Mouse (Mus musculus) neural tube, embryonic 13.5 days (tissue): ENCODE results near the gene Slc17a5. TPM values are rescaled to one million over a fixed set of nuclear protein-coding genes. Genes with fewer than 3 reads are reported as not detected.

ENCODE experiments used
- ATAC-seq: fragments of 200-750 bp; cut with Nextera tagmentation; 2 replicates; pipeline ENCODE4 v1.8.0; 2017; ENCODE audit warnings: low read depth, mild to moderate bottlenecking, moderate TSS enrichment, moderate library complexity
- H3K27ac ChIP-seq: fragments of 300-500 bp; sonication (generic); replicated peaks from 2 replicates; pipeline ENCODE4 v1.5.1; 2015; ENCODE audit warnings: moderate library complexity, mild to moderate bottlenecking, inconsistent platforms
- H3K27me3 ChIP-seq: fragments of 300-500 bp; sonication (generic); 2 replicates; pipeline ENCODE4 v1.6.1; 2015; ENCODE audit warnings: mild to moderate bottlenecking, inconsistent platforms
- H3K36me3 ChIP-seq: fragments of 300-500 bp; sonication (generic); 2 replicates; pipeline ENCODE4 v1.6.1; 2015; ENCODE audit warnings: mild to moderate bottlenecking, inconsistent platforms
- H3K4me1 ChIP-seq: fragments of 300-500 bp; sonication (generic); replicated peaks from 2 replicates; pipeline ENCODE4 v1.6.1; 2015; ENCODE audit warnings: inconsistent platforms
- H3K4me2 ChIP-seq: fragments of 300-500 bp; sonication (generic); 2 replicates; pipeline ENCODE4 v1.6.1; 2015; ENCODE audit warnings: inconsistent platforms, mild to moderate bottlenecking, moderate library complexity
- H3K4me3 ChIP-seq: fragments of 300-500 bp; sonication (generic); 2 replicates; pipeline ENCODE4 v1.5.1; 2015; ENCODE audit warnings: mild to moderate bottlenecking, inconsistent platforms
- H3K9ac ChIP-seq: fragments of 300-500 bp; sonication (generic); 2 replicates; pipeline ENCODE4 v1.6.1; 2015; ENCODE audit warnings: moderate library complexity, mild to moderate bottlenecking, inconsistent platforms
- H3K9me3 ChIP-seq: fragments of 300-500 bp; sonication (generic); 2 replicates; pipeline ENCODE4 v1.6.1; 2016; ENCODE audit warnings: inconsistent platforms
- WGBS: fragments of 180-500 bp; shearing (Covaris S2); methylation state at CpG from one replicate; pipeline ENCODE4 v1.1.7; 2015; 5-methylcytosine and 5-hydroxymethylcytosine counted together
- polyA plus RNA-seq: library from polyadenylated mRNA; unstranded; fragments of >200 nt; fragmentation: Nextera tagmentation; extraction: Ambion mirVana; gene quantifications from 2 replicates; pipeline ENCODE4 v1.2.1, GENCODE M21; 2015

The Slc17a5 gene
- 15.6 and 19.8 TPM in 2 replicates for polyA plus RNA-seq

DNA sequence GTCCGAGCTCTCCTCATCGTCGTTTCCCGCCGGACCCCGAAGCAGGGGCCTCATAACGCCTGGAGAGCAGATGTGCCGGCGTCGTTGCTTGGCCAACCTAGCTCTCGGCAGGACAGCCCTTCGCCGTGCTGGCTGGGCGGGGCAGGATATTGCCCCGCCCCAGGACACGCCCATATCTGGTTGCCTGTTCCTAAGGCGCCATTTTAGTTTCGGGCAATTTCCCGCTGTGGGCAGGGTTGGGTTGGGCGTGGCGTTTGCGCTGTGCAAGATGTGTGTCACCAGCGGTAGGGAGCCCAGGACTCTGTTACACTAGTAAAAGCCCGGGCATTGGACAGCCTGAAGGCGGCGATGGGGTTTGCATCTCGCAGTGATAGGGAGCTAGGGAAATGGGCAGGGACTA lies at the start of gene Slc17a5:
Slc17a5 (minus strand) TSS at position 128 of the 400 bp plus-strand sequence.
- ATAC-seq, result peak; percentile 98
- Histone ChIP-seq H3K27ac (peak within 1 kb of the TSS; percentile 78), H3K4me2 (peak within 1 kb of the TSS; percentile 61), H3K27me3 (no peaks in the 10 kb centered on the region), H3K9ac (peak within 1 kb of the TSS; percentile 79), H3K9me3 (no peaks in the 10 kb centered on the region), H3K36me3 (peaks cover 11% of the 10 kb centered on the region), H3K4me1 (peaks cover 12% of the 10 kb centered on the region), H3K4me3 (peak within 1 kb of the TSS; percentile 63)
- under 1% methylated on average over 27 of the region's 27 CpGs for WGBS

DNA sequence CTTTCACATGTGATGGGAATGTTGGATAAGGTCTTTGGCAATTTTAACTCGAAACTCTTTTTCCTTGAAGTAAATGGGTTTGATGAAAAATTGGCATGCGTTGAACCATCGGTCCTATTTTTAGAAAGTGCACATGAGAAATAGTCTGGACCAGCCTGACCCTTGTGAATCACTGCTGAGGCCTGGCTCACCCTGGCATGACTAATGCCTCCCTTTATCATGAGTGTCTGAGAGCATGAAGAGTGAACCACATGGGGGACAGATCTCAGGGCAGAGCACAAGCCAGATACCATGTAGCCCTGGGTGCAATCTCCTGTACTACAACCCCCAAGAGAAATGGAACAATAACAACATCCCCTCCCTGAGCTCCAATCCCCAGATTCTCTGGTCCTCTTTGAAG lies 46.1 kb upstream of the Slc17a5 start:
- H3K27ac ChIP-seq, result no peak overlapping the region
- no peak overlapping the region for H3K4me2 ChIP-seq
- no peaks in the 10 kb centered on the region for H3K27me3 ChIP-seq
- no peak for ATAC-seq
- H3K9me3 ChIP-seq, result no peaks in the 10 kb centered on the region
- no peak overlapping the region for H3K4me3 ChIP-seq
- H3K9ac ChIP-seq, result no peak overlapping the region
- no peaks in the 10 kb centered on the region for H3K4me1 ChIP-seq
- 96% methylated on average over 3 of the region's 3 CpGs for WGBS
- no peaks in the 10 kb centered on the region for H3K36me3 ChIP-seq

DNA sequence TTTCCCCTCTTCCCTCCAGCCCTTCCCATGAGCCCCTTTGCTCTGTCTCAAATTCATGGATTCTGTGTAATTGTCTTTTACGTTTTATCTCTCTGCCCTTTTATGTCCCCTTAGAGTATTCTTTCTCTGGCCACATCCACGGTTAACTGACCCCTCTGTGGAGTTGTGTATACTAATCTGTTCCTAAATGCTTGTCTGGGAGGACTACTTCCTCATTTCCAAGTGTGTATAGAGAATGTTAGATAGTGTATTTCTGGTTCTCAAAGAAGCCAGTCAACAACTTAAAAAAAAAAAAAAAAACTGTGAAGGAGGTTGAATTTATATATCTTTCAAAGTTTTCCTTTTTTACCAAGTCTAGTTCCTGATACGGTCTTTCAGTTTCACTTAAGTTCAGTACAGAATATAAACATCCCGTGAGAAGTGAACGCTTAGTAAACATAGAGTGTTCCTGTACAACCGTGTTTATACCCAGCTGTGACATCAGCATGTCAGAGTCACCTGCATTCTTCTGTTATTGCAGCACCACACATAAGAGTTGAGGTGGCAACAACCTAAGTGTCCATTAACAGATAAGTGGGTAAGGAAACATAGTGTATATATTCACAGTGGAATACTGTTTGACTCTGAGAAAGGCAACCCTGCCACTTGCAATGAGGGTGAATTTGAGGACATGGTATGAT lies 44.1 kb upstream of the Slc17a5 start:
- no peaks in the 10 kb centered on the region for H3K4me1 ChIP-seq
- no peak overlapping the region for H3K27ac ChIP-seq
- H3K36me3 ChIP-seq, result no peaks in the 10 kb centered on the region
- no peak for ATAC-seq
- WGBS, result 83% methylated on average over 6 of the region's 6 CpGs
- H3K27me3 ChIP-seq, result no peaks in the 10 kb centered on the region
- no peak overlapping the region for H3K9ac ChIP-seq
- no peak overlapping the region for H3K4me2 ChIP-seq
- H3K4me3 ChIP-seq, result no peak overlapping the region
- H3K9me3 ChIP-seq, result no peaks in the 10 kb centered on the region

DNA sequence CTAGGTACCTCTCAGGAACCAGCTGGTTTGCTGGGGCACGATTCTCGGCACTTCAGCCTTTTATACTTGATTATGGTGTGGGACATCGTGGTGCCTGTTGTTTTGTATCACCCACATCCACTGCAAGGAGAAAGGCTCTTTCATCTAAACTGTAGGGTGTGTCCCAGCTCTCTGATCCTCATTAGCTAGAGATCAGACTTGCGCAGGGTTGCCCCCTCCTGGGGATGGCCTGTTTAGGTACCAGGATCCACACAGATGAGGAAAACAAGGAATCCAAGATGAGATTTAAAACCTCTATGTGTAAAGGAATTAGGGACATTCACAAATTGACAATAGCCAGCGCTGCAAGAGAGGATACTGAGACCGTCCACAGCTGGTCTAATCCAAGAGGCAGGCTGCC lies 42.1 kb upstream of the Slc17a5 start:
- H3K9ac ChIP-seq, result no peak overlapping the region
- WGBS, result 59% methylated on average over 6 of the region's 6 CpGs
- H3K27me3 ChIP-seq, result no peaks in the 10 kb centered on the region
- H3K27ac ChIP-seq, result no peak overlapping the region
- no peak for ATAC-seq
- no peak overlapping the region for H3K4me3 ChIP-seq
- no peaks in the 10 kb centered on the region for H3K4me1 ChIP-seq
- no peaks in the 10 kb centered on the region for H3K9me3 ChIP-seq
- H3K4me2 ChIP-seq, result peak overlapping the region; percentile 17; the same call in 1 of the 2 replicates
- H3K36me3 ChIP-seq, result no peaks in the 10 kb centered on the region

DNA sequence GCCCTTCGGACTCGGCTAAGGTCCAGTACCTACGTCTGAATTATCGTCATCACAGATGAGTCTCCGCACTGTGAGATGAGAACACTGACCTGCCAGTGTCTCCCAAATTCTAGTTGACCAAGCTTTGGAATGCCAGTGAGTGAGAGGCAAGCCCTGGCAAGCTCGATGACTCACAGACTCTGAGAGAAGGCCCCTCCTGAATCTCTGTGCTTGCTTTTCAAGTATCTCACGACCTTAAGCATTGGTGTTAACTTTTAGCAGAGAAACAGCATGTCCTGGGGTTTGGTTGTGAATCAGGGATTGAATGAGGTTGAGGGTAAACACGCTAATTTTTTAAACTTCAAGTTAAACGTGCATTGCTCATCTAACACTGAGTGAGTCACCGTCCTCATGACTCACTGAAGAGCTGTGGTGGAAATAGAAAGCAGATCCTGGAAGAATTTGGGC lies 35.5 kb upstream of the Slc17a5 start:
- no peak overlapping the region for H3K4me2 ChIP-seq
- H3K9ac ChIP-seq, result no peak overlapping the region
- H3K9me3 ChIP-seq, result no peaks in the 10 kb centered on the region
- no peaks in the 10 kb centered on the region for H3K4me1 ChIP-seq
- H3K27ac ChIP-seq, result no peak overlapping the region
- H3K36me3 ChIP-seq, result no peaks in the 10 kb centered on the region
- no peak overlapping the region for H3K4me3 ChIP-seq
- no peak for ATAC-seq
- H3K27me3 ChIP-seq, result no peaks in the 10 kb centered on the region
- 86% methylated on average over 10 of the region's 10 CpGs for WGBS

DNA sequence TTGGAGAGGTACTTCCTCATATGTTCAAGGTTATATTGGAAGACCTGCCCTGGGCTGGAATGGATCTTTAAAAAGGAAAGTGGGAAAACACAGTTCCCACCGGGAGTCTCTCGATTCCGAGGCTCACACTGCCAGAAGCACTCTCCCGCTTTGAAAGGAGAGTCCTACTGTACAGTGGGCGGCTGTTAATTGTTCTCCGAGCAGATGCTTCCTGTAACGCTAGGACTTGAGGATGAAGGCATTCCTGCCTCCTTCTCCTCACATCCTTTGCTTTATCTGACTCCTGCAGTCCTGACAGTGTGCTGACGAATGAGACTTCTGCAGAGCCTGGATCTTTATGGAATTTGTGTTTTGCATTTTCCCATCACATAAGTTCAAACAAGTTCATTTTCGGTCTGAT lies 31.4 kb upstream of the Slc17a5 start:
- H3K36me3 ChIP-seq, result no peaks in the 10 kb centered on the region
- H3K4me3 ChIP-seq, result no peak overlapping the region
- H3K27me3 ChIP-seq, result peaks cover 19% of the 10 kb centered on the region
- WGBS, result 83% methylated on average over 9 of the region's 9 CpGs
- H3K4me2 ChIP-seq, result no peak overlapping the region
- H3K9me3 ChIP-seq, result no peaks in the 10 kb centered on the region
- peaks cover 18% of the 10 kb centered on the region for H3K4me1 ChIP-seq
- no peak for ATAC-seq
- no peak overlapping the region for H3K9ac ChIP-seq
- H3K27ac ChIP-seq, result no peak overlapping the region

DNA sequence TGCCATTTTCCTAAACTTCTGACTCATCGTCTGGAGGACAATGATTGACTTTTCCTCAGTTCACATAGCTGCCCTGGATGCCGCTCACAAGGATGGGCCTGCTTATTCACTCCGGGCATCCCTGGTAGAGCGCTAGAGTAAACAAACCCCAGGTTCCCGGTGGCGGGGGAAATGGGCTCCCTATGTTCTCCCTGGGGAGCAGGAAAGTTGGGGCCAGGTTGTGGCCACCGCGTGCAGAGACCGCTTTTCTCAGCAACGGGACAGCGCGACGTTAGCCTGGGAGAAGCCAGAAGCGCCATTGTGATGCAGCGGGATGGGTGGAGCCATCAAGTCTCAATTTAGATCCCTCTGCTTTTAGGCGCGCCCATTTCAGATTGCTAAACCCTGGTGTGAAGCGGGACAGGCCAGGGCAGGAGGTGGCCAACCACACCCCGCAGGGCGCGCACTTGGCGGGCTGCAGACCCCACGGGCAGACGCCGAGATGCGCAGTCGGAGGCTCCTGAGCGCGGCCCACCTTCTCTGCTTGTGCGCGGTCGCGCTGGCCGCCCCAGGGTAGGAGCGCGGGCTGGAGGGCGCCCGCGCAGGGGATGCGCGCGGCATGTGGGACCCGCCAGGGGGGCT lies 27.7 kb upstream of the Slc17a5 start, which contains the start of gene Cd109:
Cd109 (plus strand) TSS at position 146 of the 621 bp plus-strand sequence.
- Histone ChIP-seq H3K27ac (no peak within 1 kb of the TSS), H3K9ac (peak within 1 kb of the TSS; percentile 74), H3K9me3 (no peaks in the 10 kb centered on the region), H3K27me3 (peaks cover 23% of the 10 kb centered on the region), H3K4me2 (peak within 1 kb of the TSS; percentile 99), H3K4me1 (peaks cover 21% of the 10 kb centered on the region), H3K4me3 (peak within 1 kb of the TSS; percentile 66), H3K36me3 (no peaks in the 10 kb centered on the region)
- ATAC-seq, result peak; percentile 77
- WGBS, result under 1% methylated on average over 43 of the region's 43 CpGs

DNA sequence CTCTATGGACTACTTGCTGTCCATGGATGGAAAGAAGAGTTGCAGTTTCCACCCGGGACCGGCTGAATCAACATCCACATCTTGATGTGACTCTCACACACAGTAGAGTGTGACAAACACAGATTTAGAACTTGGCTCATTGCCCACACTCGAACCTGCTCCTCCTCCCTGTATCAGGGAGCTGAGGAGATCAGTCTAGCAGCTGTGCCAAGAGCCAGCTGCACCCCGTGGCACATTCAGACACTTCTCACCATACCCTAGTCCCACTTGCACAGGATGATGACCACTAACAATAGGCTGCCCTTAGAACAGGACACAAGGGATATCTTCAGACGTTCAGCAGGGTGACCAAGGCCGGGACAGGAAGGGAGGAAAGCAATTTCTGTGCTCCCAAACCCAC lies 26.4 kb upstream of the Slc17a5 start:
- Histone ChIP-seq H3K4me3 (no peak overlapping the region), H3K4me1 (peaks cover 21% of the 10 kb centered on the region), H3K9ac (no peak overlapping the region), H3K4me2 (peak overlapping the region; percentile 99), H3K27ac (no peak overlapping the region), H3K27me3 (peaks cover 23% of the 10 kb centered on the region), H3K36me3 (no peaks in the 10 kb centered on the region), H3K9me3 (no peaks in the 10 kb centered on the region)
- peak; percentile 86 for ATAC-seq
- WGBS, result 29% methylated on average over 6 of the region's 6 CpGs

DNA sequence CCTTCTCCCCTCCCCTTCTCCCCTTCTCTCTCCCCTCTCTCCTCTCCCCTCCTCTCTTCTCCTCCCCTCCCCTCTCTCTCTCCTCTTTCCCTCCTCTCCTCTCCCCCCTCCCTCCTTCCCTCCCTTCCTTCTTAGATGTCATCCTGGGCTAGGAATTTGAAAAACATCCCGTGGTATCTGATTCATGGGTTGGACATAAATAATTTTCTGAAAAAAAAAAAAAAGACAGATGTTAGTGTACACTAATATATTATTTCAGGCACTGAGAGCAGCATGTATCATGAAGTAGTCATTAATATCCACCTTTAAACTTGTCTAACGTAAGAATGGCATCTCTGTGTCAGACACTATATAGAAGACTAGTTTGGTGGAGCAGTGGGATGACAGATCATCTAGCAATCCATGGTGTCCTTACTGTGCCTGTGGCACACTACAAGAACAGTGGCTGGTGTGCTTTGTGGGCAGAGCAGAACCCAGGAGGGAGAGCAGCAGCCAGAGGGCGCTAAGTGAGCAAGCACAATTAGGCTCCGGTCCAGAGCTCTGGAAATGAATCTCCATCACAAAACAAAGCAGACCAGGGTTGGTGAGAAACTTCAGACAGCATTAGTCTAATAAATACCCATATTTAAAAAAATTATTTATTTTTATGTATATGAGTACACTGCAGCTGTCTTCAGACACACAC lies 13.3 kb upstream of the Slc17a5 start:
- H3K4me2 ChIP-seq, result no peak overlapping the region
- H3K9ac ChIP-seq, result no peak overlapping the region
- no peak for ATAC-seq
- H3K4me1 ChIP-seq, result no peaks in the 10 kb centered on the region
- no peaks in the 10 kb centered on the region for H3K9me3 ChIP-seq
- no peak overlapping the region for H3K4me3 ChIP-seq
- no peak overlapping the region for H3K27ac ChIP-seq
- no peaks in the 10 kb centered on the region for H3K36me3 ChIP-seq
- 61% methylated on average over 4 of the region's 4 CpGs for WGBS
- H3K27me3 ChIP-seq, result no peaks in the 10 kb centered on the region

DNA sequence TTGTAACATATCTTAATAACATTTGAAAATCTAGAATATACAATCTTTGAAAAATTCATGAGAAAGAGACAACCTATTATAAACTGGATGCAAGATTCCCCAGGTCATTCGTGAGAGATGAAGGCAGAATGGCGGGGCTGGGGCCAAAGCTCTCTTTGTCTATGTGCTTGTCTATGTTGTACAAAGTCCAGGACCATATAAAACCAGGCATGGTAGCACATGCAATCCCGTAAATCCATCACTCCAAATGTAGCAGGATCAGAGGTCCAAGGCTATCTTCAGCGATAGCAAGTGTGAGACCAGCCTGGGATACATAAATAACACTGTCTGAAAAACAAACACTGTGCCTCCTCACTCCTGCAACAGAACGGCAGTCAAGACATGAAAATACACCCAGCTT lies 12.1 kb upstream of the Slc17a5 start:
- no peak for ATAC-seq
- no peaks in the 10 kb centered on the region for H3K9me3 ChIP-seq
- H3K4me2 ChIP-seq, result no peak overlapping the region
- no peak overlapping the region for H3K9ac ChIP-seq
- WGBS, result 68% methylated on average over 5 of the region's 5 CpGs
- no peaks in the 10 kb centered on the region for H3K27me3 ChIP-seq
- no peaks in the 10 kb centered on the region for H3K36me3 ChIP-seq
- H3K4me1 ChIP-seq, result no peaks in the 10 kb centered on the region
- H3K4me3 ChIP-seq, result no peak overlapping the region
- no peak overlapping the region for H3K27ac ChIP-seq

DNA sequence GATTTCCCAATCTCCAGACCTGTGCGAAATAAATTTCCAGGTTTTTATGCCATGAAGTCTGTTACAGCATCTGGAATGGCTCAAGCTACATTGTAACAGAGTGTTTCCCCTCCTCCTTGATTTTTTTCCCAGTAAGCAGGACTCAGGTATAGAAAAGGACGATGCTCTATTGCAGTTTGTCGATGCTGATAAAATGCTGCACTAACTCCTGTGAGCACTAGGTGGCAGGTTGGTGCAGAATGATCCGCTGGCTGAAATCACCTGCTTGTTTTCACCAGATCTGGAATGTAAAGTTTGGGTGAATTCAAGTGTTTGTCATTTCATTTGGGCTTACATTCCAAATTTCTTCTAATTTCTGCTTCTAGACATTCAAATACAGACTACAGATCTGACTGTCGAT lies 9.0 kb upstream of the Slc17a5 start:
- WGBS, result 5% methylated on average over 5 of the region's 5 CpGs
- H3K4me1 ChIP-seq, result no peaks in the 10 kb centered on the region
- no peak for ATAC-seq

DNA sequence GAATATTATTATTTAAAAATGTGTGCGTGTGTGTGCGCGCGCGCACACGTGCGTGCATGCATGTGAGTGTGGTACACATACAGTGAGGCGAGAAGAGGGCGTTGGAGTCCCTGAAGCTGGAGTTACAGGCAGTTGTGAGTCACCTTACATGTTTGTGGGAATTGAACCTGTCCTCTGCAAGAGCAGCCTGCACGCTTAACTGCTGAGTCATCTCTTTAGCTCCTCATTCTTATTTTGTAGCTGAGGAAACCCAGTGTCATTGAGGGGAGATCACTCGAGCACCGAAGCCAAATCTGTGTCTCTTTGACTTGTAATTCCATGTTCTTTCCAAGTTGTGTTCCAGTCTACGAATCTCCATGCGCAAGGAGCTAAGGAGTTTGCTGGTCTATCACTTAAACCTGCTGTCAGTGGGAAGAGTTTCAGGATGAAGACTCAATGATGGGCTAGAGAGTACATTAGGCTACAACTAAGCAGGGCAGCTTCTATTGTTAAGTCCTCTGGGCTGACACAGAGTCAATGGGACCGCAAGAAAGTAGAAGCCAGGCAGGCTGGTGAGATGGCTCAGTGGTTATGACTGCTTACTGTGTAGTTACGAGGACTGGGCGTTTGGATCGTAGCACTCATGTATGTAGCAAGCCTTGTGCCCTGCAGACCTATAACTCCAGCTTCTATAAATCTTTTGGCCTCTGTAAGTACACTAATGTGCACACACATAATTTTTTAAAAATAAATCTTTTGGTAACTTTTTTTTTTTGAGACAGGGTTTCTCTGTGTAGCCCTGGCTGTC lies 8.1 kb upstream of the Slc17a5 start:
- no peak overlapping the region for H3K4me3 ChIP-seq
- H3K4me2 ChIP-seq, result no peak overlapping the region
- H3K9me3 ChIP-seq, result no peaks in the 10 kb centered on the region
- H3K36me3 ChIP-seq, result no peaks in the 10 kb centered on the region
- WGBS, result 90% methylated on average over 18 of the region's 18 CpGs
- H3K27ac ChIP-seq, result no peak overlapping the region
- no peak for ATAC-seq
- no peaks in the 10 kb centered on the region for H3K4me1 ChIP-seq
- no peaks in the 10 kb centered on the region for H3K27me3 ChIP-seq
- H3K9ac ChIP-seq, result no peak overlapping the region

More for the DNA sequence above, 9.0 kb upstream of the Slc17a5 start:
- Histone ChIP-seq H3K36me3 (no peaks in the 10 kb centered on the region), H3K27me3 (no peaks in the 10 kb centered on the region), H3K9me3 (no peaks in the 10 kb centered on the region), H3K27ac (no peak overlapping the region), H3K4me2 (no peak overlapping the region), H3K4me3 (no peak overlapping the region), H3K9ac (no peak overlapping the region)
